Mouse (Mus musculus): ENCODE data around the gene Plcb4. TPM values are rescaled to one million over a fixed set of nuclear protein-coding genes. Genes with fewer than 3 reads are reported as not detected.

Plcb4 gene
- total and polyA plus RNA-seq, 3 experiments: not detected

- no peak overlapping the region for H3K4me2 ChIP-seq (ENCODE audit: insufficient read depth, low read depth, poor library complexity, severe bottlenecking)
- H3K27me3 ChIP-seq (replicated peaks): no peaks in the 10 kb centered on the region
- in situ Hi-C loops (cut with MboI; ENCODE audit: low pct_ligation_motif_present, low pct_unique_long_range_greater_than_20kb, low sequenced_read_pairs): no loop called here
- no peak overlapping the region for H3K9ac ChIP-seq (ENCODE audit: insufficient read depth, low read depth)
- no peaks in the 10 kb centered on the region for H3K36me3 ChIP-seq (replicated peaks in 1 of 2; ENCODE audit: control insufficient read depth in 1 of 2, insufficient read depth in 1 of 2, low read length in 1 of 2)
- dilution Hi-C loops (cut with MboI; ENCODE audit: extremely low pct_ligation_motif_present, extremely low pct_unique_long_range_greater_than_20kb, low sequenced_read_pairs): no loop called here
- no peak overlapping the region for H3K4me3 ChIP-seq (replicated peaks in 1 of 3; ENCODE audit: low read depth in 2 of 3, low read length in 2 of 3, poor library complexity in 1 of 3)
- H3K27ac ChIP-seq (ENCODE audit: insufficient read depth, low read depth): no peak overlapping the region
- no peak for DNase-seq (ENCODE audit: extremely low read depth)
- peaks cover 71% of the 10 kb centered on the region for H3K9me3 ChIP-seq (replicated peaks; ENCODE audit: low read length)
- H3K4me1 ChIP-seq (ENCODE audit: control insufficient read depth in 1 of 2, insufficient read depth in 2 of 2): no peaks in the 10 kb centered on the region
- H3K79me2 ChIP-seq (replicated peaks; ENCODE audit: control insufficient read depth, extremely low read depth, insufficient read depth, poor library complexity, severe bottlenecking): no peaks in the 10 kb centered on the region
- no peak for TF ChIP-seq MXI1 (IDR thresholded peaks at IDR 0.05; ENCODE audit: low read depth, low read length)
- no peak for TF ChIP-seq RAD21 (IDR thresholded peaks at IDR 0.05; ENCODE audit: low read depth, low read length)
- TF ChIP-seq RCOR1 (conservative IDR thresholded peaks at IDR 0.05; ENCODE audit: low read depth, low read length): no peak
- TF ChIP-seq HCFC1 (IDR thresholded peaks at IDR 0.05; ENCODE audit: low read depth, low read length): no peak
- no peak for TF ChIP-seq CHD2 (IDR thresholded peaks at IDR 0.05; ENCODE audit: low read length)
- no peak for TF ChIP-seq POLR2AphosphoS2 (IDR thresholded peaks at IDR 0.05; ENCODE audit: low read depth, low read length)
- TF ChIP-seq JUN (IDR thresholded peaks at IDR 0.05; ENCODE audit: insufficient read depth, low read depth, low read length): no peak
Measured at GRCm38 (mm10) chr2:135731591-135731990, 72.8 kb downstream of the Plcb4 start.

GRCm38 (mm10) chr2:135732651-135733050, 73.8 kb downstream of the Plcb4 start:
- no peak overlapping the region for H3K4me2 ChIP-seq (ENCODE audit: insufficient read depth, low read depth, poor library complexity, severe bottlenecking)
- DNase-seq (ENCODE audit: extremely low read depth): no peak
- TF ChIP-seq SMC3 (IDR thresholded peaks at IDR 0.05; ENCODE audit: low read depth, low read length) (no peak), POLR2A (IDR thresholded peaks at IDR 0.05; ENCODE audit: low read depth, low read length) (no peak), USF2 (conservative IDR thresholded peaks at IDR 0.05; ENCODE audit: low read depth, low read length) (no peak), HCFC1 (IDR thresholded peaks at IDR 0.05; ENCODE audit: low read depth, low read length) (no peak), MAFK (IDR thresholded peaks at IDR 0.05; ENCODE audit: insufficient replicate concordance, low read length) (no peak), BHLHE40 (IDR thresholded peaks at IDR 0.05; ENCODE audit: low read depth, low read length) (no peak), EP300 (IDR thresholded peaks at IDR 0.05; ENCODE audit: low read length) (no peak), KAT2A (IDR thresholded peaks at IDR 0.05; ENCODE audit: insufficient replicate concordance, low read length) (no peak), UBTF (IDR thresholded peaks at IDR 0.05; ENCODE audit: low read depth, low read length) (no peak), E2F4 (IDR thresholded peaks at IDR 0.05; ENCODE audit: insufficient replicate concordance, low read depth, low read length) (no peak), MAX (IDR thresholded peaks at IDR 0.05; ENCODE audit: low read length) (no peak), GABPA (IDR thresholded peaks at IDR 0.05; ENCODE audit: insufficient replicate concordance, low read depth, low read length) (no peak), NRF1 (IDR thresholded peaks at IDR 0.05; ENCODE audit: low read depth, low read length) (no peak), POLR2AphosphoS2 (IDR thresholded peaks at IDR 0.05; ENCODE audit: low read depth, low read length) (no peak), MAZ (IDR thresholded peaks at IDR 0.05; ENCODE audit: low read depth, low read length) (no peak), MEF2A (IDR thresholded peaks at IDR 0.05; ENCODE audit: borderline replicate concordance, low read depth, low read length) (no peak), RCOR1 (conservative IDR thresholded peaks at IDR 0.05; ENCODE audit: low read depth, low read length) (no peak)
- no peak overlapping the region for H3K4me3 ChIP-seq (replicated peaks in 1 of 3; ENCODE audit: low read depth in 2 of 3, low read length in 2 of 3, poor library complexity in 1 of 3)
- no peak overlapping the region for H3K27ac ChIP-seq (ENCODE audit: insufficient read depth, low read depth)
- H3K36me3 ChIP-seq (replicated peaks in 1 of 2; ENCODE audit: control insufficient read depth in 1 of 2, insufficient read depth in 1 of 2, low read length in 1 of 2): no peaks in the 10 kb centered on the region
- no peak overlapping the region for H3K9ac ChIP-seq (ENCODE audit: insufficient read depth, low read depth)
- peaks cover 71% of the 10 kb centered on the region for H3K9me3 ChIP-seq (replicated peaks; ENCODE audit: low read length)
- in situ Hi-C loops (cut with MboI; ENCODE audit: low pct_ligation_motif_present, low pct_unique_long_range_greater_than_20kb, low sequenced_read_pairs): no loop called here
- no peaks in the 10 kb centered on the region for H3K27me3 ChIP-seq (replicated peaks)
- H3K79me2 ChIP-seq (replicated peaks; ENCODE audit: control insufficient read depth, extremely low read depth, insufficient read depth, poor library complexity, severe bottlenecking): no peaks in the 10 kb centered on the region
- dilution Hi-C loops (cut with MboI; ENCODE audit: extremely low pct_ligation_motif_present, extremely low pct_unique_long_range_greater_than_20kb, low sequenced_read_pairs): no loop called here
- no peaks in the 10 kb centered on the region for H3K4me1 ChIP-seq (ENCODE audit: control insufficient read depth in 1 of 2, insufficient read depth in 2 of 2)

Measured in CH12.LX (cell line).